ENCODE assay signal across 14 mouse cellular contexts in the genomic region with DNA sequence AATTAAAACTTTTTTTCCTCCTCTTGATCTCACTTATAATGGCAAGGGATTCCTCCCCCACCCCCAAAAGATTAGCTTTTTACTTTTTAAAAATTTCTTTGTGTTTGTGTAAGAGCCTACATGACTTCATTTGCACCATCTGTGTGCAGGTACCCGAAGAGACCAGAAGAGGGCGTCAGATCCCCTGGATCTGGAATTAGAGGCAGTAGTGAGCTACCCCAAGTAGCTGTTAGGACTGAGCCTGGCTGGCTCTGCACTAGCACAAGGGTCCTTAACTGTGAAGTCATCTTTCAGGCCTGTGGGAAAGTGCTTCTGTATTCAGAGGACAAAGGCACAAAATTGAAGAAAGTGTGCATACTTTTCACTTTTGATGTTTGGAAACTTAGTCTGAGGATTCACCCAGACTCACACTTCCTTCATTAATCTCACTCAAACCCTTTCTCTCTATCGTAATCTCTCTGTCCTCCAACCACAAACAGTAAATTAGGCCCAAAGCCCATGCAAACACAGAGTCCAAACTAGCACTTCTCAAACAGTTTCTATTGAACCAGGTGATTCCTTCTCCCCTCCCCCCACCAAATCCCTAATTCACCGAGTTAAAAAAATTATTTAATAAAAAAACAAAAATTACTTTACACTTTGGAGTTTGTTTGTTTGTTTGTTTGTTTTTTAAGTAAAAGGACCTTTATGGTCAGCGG.
A peak's percentile ranks its signal among the peaks of the same experiment; 100 is the strongest.
DNase-seq lines count a peak whose midpoint lies in the region; ATAC-seq and TF ChIP-seq lines count a peak whose summit lies in the region.
"Had no signal": no experiment of that assay in that cellular context is flagged by ENCODE, and none has a peak within 500 bp of the region (broad histone marks: within the 10 kb centered on the region; RNA-seq: fewer than 3 reads in every experiment).

No protein-coding gene starts in this region.

- 91% methylated on average over 5 of the region's 5 CpGs for WGBS in forebrain, postnatal 0 days
- WGBS in forebrain, embryonic 10.5 days: 89% methylated on average over 5 of the region's 5 CpGs
- 80% methylated on average over 5 of the region's 5 CpGs for WGBS in kidney, embryonic 15.5 days

- no peak overlapping the region for H3K4me2 ChIP-seq in forebrain, postnatal 0 days (ENCODE audit: low read depth)
- H3K4me2 ChIP-seq in kidney, embryonic 15.5 days: no peak overlapping the region
- H3K4me2 ChIP-seq: forebrain, embryonic 15.5 days had no signal

- no peaks in the 10 kb centered on the region for H3K36me3 ChIP-seq in forebrain, postnatal 0 days (ENCODE audit: insufficient read depth)
- no peaks in the 10 kb centered on the region for H3K36me3 ChIP-seq in forebrain, embryonic 10.5 days (replicated peaks)
- no peaks in the 10 kb centered on the region for H3K36me3 ChIP-seq in kidney, embryonic 15.5 days
- H3K36me3 ChIP-seq: forebrain, embryonic 15.5 days had no signal

- H3K4me1 ChIP-seq in forebrain, postnatal 0 days (ENCODE audit: insufficient read depth): no peaks in the 10 kb centered on the region
- H3K4me1 ChIP-seq in forebrain, embryonic 10.5 days: 0 out of 2 replicates have a peak, but pooled peaks cover 6% of the 10 kb centered on the region
- H3K4me1 ChIP-seq in kidney, embryonic 15.5 days: peaks cover 13% of the 10 kb centered on the region
- H3K4me1 ChIP-seq: forebrain, embryonic 15.5 days had no signal

- peak; percentile 36 for TF ChIP-seq CTCF in forebrain, postnatal 0 days (IDR thresholded peaks at IDR 0.05; ENCODE audit: low read depth)

- no peak overlapping the region for H3K27ac ChIP-seq in forebrain, postnatal 0 days (ENCODE audit: low read depth, low read length)
- no peak overlapping the region for H3K27ac ChIP-seq in forebrain, embryonic 10.5 days
- H3K27ac ChIP-seq in kidney, embryonic 15.5 days: no peak overlapping the region
- H3K27ac ChIP-seq: forebrain, embryonic 15.5 days had no signal

- no peaks in the 10 kb centered on the region for H3K9me3 ChIP-seq in forebrain, postnatal 0 days (ENCODE audit: low read length)
- H3K9me3 ChIP-seq in forebrain, embryonic 10.5 days: no peaks in the 10 kb centered on the region
- no peaks in the 10 kb centered on the region for H3K9me3 ChIP-seq in kidney, embryonic 15.5 days (replicated peaks)
- H3K9me3 ChIP-seq: forebrain, embryonic 15.5 days had no signal

- no peak overlapping the region for H3K4me3 ChIP-seq in forebrain, postnatal 0 days (ENCODE audit: low read depth, low read length)
- no peak overlapping the region for H3K4me3 ChIP-seq in forebrain, embryonic 10.5 days
- no peak overlapping the region for H3K4me3 ChIP-seq in kidney, embryonic 15.5 days (replicated peaks)
- H3K4me3 ChIP-seq: forebrain, embryonic 15.5 days; myocyte had no signal

- no peak for DNase-seq in forebrain, postnatal 0 days
- DNase-seq in forebrain, embryonic 10.5 days (ENCODE audit: extremely low spot score, low spot score): no peak
- peak; percentile 26 to 33 for DNase-seq in kidney, postnatal 4 days
- peak; percentile 19 for DNase-seq in thymus, postnatal 4 days
- DNase-seq in thymus, postnatal 36 days: no peak
- no peak for DNase-seq in urinary bladder, adult 2 months (ENCODE audit: low spot score)
- no peak for DNase-seq in thymus, postnatal 25 days
- DNase-seq: adrenal gland, postnatal 36 days; gastrocnemius, postnatal 36 days; heart, postnatal 14 days; lung, adult 18-20 months had no signal

- no peak overlapping the region for H3K9ac ChIP-seq in forebrain, postnatal 0 days
- no peak overlapping the region for H3K9ac ChIP-seq in kidney, embryonic 15.5 days
- H3K9ac ChIP-seq: forebrain, embryonic 15.5 days had no signal

- ATAC-seq in forebrain, postnatal 0 days: no peak
- no peak for ATAC-seq in kidney, embryonic 15.5 days (replicated peaks; ENCODE audit: low FRiP score)
- ATAC-seq: forebrain, embryonic 15.5 days had no signal

- no peaks in the 10 kb centered on the region for H3K27me3 ChIP-seq in forebrain, postnatal 0 days (ENCODE audit: insufficient read depth, low read length)
- peaks cover 2% of the 10 kb centered on the region for H3K27me3 ChIP-seq in forebrain, embryonic 10.5 days (ENCODE audit: poor library complexity, severe bottlenecking)
- no peaks in the 10 kb centered on the region for H3K27me3 ChIP-seq in kidney, embryonic 15.5 days
- H3K27me3 ChIP-seq: forebrain, embryonic 15.5 days had no signal

Comparison
In these comparisons a context has a peak if more than half of its experiments do, and no peak if none do; other contexts are left out.
1. DNase-seq: peak in kidney, postnatal 4 days (2 of 2) and thymus, postnatal 4 days (single experiment); none in forebrain, postnatal 0 days (single experiment), forebrain, embryonic 10.5 days (single experiment), thymus, postnatal 36 days (0 of 2), urinary bladder, adult 2 months (single experiment) and thymus, postnatal 25 days (single experiment).